Mouse (Mus musculus) layer of hippocampus, adult 9-11 months (tissue): Measurements from ENCODE around the gene Hoxa1.

Experiments used
- DNase-seq: peaks from one replicate; pipeline ENCODE4 v3.0.0; 2022

Gene Hoxa1

GRCm38 (mm10) chr6:52170166-52170897, 12.2 kb upstream of the Hoxa1 start:
- DNase-seq = no peak

DNA sequence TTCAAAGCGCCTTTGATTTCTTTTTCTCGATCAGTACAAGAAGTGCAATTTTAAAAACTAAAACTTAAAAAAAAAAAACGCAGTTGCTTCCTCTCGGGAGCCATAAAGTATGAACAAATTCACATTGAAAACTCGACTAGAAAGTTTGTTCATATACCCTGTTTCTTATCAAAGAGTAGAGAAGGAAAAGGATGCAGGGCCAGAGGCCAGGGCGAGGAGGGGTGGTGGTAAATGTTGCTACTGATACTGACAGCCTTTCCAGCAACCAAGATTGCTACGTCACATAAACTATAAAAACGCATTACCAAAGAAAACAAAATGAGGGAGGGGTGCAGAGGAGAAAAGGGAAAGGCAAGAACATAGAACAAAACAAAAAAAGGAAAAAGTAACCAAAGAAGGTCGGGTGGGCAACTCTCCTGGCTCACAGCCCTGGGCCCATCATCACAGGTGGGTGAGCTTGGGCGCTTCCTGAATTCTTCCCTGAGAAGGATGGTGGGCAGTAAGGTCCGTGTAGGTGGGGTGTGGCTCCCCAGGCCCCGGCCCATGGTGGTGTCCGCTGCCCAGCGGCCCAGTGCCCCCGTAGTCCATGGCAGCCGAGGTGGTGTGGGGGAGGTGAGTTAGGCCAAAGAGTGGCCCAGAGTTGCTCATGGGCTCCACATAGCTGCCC, 11.5 kb upstream of the Hoxa1 start:
- no peak for DNase-seq

DNA sequence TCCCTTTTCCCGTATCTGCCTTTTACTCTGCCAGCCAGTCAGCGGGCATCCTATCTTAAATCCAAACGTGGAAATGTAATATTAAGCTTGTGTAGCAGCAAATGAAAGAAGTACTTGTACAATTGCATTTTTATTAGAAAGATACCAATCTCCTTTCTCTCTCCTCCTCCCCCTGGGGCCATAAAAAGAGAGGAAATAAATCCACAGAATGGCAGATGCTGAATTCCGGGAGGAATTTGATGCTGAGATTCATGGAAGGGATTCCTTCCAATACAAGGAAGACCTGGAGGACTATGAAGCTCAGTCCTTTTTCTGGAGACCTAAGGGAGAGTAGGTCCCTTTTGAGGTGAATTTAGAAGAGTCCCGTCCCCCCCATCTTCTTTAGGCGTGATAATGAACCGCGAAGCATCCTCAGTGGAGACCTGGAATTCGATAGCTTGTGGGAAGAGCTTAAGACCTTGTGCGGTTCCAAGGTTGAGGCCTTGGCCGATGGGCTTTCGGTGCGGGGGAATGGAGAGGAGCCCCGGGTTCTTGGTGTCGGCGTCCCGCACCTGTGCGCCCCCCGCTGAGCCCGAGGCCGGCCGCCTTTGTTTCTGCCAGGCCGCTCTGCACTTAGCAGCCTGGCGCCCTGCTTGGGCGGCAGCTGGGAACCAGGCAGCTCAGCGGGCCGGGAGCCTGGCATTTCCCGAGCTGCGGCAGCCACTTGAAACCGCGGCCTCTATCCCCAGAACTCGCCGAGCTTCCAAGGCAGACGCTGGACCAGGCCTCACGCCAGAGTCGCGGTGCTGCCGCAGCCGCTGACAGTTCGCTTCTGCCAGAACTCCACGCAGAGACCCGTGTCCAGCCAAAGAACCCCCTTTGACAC, 10.3 kb upstream of the Hoxa1 start:
- no peak for DNase-seq

GRCm38 (mm10) chr6:52167736-52168161, 9.6 kb upstream of the Hoxa1 start:
- DNase-seq = no peak

- DNase-seq = no peak
Measured at GRCm38 (mm10) chr6:52167176-52167575, 9.1 kb upstream of the Hoxa1 start.

DNA sequence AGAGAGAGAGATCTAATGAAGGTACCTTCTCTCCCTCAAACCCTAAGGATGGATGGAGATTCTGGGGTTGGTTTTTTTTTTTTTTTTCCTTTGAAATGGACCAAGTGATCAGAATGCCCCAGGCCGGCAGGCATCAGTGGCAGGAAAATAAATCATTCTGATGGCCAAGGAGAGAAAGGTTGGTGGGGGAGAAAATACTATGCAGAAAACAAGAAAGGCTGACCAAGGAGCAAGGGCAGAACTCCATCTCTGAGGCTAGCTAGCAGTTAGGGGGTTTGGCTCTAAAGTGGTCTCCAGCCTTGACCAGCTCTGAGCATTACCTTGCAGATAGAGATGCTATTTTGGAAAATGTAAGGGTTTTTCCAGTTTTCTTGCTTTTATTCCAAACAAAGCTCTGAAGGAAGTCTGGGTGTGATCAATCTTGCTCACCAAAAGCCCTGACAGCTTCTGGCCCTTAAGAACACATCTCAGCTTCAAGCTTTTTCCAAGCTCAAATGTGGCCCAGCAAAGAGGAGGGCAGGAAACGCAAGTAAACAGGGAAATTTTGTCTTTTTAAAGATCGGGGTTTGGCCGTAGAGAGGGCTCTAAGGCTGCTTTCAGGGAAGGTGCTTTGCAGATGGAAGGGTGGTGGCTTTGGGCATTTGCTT, 8.4 kb upstream of the Hoxa1 start:
- no peak for DNase-seq

DNA sequence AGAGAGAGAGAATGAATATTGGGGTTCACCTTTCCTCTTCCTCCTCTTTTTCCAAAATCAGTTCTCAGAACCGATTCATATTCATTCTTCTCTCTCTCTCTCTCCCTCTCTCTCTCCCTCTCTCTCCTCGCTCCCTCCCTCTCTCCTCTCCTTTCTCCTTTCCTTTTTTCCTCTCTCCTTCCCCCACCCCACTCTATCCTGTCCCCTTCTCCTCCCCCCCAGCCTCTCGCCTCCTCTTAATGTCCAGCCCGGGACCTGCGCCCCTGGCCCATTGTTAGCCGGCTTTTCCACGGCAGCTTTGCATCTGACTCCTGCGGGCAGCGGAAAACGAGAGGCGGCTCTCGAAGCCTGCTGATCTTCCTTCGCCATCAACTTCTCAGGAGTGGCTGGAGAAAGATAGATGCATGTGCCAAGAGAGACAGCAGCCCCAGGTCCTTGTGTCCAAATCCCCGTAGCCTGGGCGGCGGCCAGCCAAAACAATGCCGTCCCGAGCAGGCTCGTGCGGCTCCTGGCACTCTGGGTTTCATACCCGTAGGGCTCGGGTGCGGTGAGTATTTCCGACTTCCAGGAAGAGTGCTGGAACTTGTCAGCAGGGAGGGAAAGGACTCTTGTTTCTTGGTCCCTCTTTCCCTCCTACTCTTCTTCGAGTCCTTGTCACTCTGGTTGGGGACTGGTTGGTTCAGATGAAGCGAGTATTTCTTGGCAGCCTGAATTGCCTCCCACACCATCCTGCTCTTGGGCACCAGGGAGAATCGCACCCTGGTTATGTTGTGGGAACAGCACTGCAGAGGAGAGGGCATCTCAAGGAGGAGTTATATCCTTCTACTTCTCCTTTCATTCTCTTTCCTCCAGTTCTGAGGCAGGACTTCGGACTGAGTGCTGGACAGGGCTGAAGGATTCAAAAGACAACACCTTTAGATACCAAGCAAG, 7.6 kb upstream of the Hoxa1 start:
- DNase-seq = no peak

DNA sequence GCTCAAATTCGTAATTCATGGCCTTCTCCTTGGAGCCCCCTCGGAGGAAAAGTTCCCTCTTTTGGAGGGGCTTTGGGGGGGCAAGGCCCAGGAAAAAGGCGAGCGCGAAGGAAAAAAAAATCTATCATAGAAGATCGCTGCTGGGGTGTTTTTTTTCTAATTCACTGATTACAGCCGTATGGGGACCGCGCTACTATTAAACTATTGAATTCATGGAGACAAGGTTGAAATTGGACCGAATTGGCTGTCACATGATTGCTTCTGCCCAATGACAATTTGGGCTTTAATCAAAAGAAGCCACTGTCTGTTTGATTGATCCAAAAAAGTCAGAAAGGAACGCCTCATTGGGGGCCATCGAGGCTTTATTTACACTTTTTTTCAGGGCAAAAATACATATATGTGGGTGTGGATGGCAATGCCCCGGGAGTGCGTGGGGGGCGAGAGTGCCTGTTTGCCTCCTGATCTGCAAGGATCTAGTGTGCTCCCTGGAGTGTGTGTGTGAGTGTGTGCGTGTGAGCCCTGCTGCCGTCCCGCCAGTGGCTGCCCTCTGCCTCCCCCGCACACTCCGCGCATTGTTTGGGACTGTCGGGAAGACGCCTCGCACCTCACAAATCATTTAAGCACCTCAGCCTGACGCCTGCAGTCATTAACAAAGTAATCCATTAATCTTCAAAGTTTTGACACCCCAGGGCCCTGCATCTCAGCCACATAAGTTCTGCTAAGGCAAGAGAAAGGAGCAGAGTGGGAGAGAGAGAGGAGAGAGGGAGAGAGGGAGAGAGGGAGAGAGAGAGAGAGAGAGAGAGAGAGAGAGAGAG, 6.7 kb upstream of the Hoxa1 start, which contains the start of gene Hoxa2:
Gene Hoxa2 (minus strand): TSS at position 206 of the 815 bp plus-strand sequence.
- DNase-seq = no peak

DNA sequence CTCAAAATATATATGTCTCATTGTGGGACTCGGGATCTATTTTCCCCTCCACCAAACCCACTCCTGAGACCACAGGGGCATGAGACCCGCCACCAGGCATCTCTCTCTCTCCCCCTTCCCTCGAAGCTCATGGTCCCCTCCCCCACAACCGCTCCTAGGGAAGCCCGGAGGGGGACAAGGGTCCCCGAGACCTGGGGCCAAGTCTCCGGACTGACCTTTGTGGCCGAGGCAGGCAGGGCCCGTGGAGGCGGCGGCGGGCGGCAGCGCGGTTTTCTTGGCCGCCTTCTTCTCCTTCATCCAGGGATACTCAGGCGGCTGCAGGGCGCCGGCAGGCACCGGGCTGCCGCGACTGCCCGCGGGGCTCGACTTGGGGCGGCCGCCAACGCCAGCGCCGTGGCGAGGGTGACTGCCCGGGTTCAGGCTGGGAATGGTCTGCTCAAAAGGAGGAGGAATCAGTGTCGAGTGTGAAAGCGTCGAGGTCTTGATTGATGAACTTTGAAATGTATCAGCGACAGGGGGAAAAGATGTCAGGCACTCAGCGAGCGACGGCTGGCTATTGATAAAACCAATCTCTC, 6.0 kb upstream of the Hoxa1 start:
- no peak for DNase-seq

DNA sequence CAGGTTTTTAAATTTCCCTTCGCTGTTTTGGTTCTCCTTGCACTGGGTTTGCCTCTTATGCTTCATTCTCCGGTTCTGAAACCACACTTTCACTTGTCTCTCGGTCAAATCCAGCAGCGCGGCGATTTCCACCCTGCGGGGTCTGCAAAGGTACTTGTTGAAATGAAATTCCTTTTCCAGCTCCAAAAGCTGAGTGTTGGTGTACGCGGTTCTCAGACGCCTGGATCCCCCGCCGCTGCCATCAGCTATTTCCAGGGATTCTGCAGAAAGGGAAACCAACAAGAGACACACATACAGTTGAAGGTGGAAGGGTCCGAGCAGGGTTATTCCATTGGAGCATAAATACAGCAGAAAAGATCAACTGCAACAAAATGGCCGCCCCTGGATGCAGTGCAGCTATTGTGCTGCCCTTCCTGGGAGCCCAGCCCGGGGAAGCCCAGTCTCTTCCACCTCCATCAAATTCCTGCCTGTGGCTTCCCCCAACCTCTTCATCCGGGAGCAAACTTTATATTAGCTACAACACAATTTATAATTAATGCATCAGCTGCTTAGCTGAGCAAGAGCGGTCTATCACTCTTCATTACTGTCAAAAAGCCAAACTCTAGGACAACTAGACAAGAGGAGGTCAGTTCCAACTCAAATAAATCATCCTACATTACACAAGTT, 5.4 kb upstream of the Hoxa1 start:
- DNase-seq = no peak

GRCm38 (mm10) chr6:52162611-52163365, 4.7 kb upstream of the Hoxa1 start:
- no peak for DNase-seq

DNA sequence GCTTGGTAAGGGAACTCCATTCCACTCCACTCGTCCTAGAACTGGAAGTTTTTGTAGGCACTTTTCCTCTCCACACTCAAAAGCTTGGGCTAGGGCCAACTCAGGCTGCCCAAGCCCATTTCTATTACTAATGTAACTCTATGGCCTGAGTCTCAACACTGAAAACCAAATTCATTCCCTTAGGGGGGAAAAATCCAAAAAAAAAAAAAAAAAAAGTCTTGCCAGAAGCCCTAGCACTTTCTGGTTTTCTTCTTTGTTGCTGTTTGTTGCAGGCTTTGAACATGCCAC, 3.9 kb upstream of the Hoxa1 start:
- no peak for DNase-seq

- no peak for DNase-seq
Measured at GRCm38 (mm10) chr6:52161336-52162092, 3.4 kb upstream of the Hoxa1 start.

- DNase-seq = no peak
Measured at GRCm38 (mm10) chr6:52160511-52161335, 2.6 kb upstream of the Hoxa1 start.

DNA sequence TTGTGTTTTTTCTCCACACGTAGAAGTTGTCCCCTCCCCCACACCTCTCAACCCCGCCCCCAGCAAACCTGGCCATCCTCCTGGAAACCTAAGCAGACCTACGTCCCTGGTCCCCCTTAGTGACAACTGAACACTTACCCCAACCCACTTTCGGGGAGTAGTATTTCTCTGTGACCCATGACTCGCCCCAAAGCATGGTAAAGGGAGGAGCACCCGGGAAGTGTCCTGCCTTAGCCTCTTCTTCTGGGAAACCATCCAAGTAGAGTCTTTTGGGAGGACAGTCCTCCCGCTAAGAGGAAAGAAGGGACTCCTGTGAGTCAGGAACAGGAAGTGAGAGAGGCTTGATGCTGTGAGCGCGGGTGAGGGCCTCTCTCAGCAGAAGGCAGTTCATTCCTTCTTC, 1.9 kb upstream of the Hoxa1 start:
- DNase-seq = no peak

DNA sequence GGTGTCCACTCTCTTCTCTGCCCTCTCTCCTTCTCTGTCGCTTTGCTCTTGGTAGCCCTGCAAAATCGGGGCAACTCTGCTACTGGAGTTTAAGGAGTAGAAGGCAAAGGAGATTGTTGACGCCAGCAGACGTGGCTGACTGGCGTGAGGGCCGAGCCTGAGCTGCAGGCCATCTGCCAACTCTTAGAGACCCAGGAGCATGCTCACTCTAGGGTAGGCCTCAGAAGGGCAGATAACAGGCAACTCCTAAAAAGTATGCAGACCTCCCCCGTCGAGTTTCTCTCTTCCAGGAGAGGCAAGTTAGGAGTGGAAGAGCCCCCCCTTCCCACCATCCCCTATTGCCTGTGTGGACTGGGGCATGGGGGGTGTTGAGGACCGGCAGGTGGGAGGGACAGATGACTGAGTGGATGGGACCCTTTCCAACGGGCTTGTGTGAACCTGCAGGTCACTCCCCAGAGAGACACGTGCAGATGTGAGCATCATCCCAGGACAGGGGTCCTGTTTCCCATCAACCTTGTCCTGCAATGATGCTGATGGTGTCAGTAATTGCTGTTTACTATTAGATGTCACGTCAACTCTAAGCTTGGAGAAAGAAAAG, 1.1 kb upstream of the Hoxa1 start:
- DNase-seq = no peak
